Mouse (Mus musculus) ES-E14 (cell line): Measurements from ENCODE around the gene Meis3. TPM values are rescaled to one million over a fixed set of nuclear protein-coding genes. Genes with fewer than 3 reads are reported as not detected.

Source experiments
- DNase-seq: peaks from one replicate; pipeline ENCODE4 v3.0.0-alpha.2; 2013; ENCODE audit warnings: low read depth, low spot score
- H3K27ac ChIP-seq: 2 replicates; pipeline ENCODE4 v1.5.1; 2012; ENCODE audit warnings: low read depth, mild to moderate bottlenecking, low read length, moderate library complexity, mixed read lengths; ENCODE audit not compliant: poor library complexity, insufficient read depth, severe bottlenecking
- H3K36me3 ChIP-seq: 2 replicates; pipeline ENCODE4 v1.6.1; 2012; ENCODE audit warnings: mild to moderate bottlenecking, low read length, moderate library complexity, mixed read lengths; ENCODE audit not compliant: control insufficient read depth, poor library complexity, insufficient read depth, severe bottlenecking
- H3K4me1 ChIP-seq, 2 experiments: fragments of 150-350 bp in 1 of 2; sonication (generic) in 1 of 2; 2 replicates each; pipeline ENCODE4 v1.6.1; 2012; ENCODE audit warnings: low read length in 2 of 2, mild to moderate bottlenecking in 1 of 2, mixed read lengths in 1 of 2; ENCODE audit not compliant: control insufficient read depth in 2 of 2, insufficient read depth in 2 of 2, poor library complexity in 1 of 2
- H3K4me3 ChIP-seq, 2 experiments: fragments of 150-350 bp in 1 of 2; sonication (generic) in 1 of 2; 2 replicates each; pipeline ENCODE4 v1.5.1; 2012; ENCODE audit warnings: low read length in 2 of 2, low read depth in 1 of 2, mild to moderate bottlenecking in 1 of 2, mixed read lengths in 1 of 2; ENCODE audit not compliant: insufficient read depth in 1 of 2, poor library complexity in 1 of 2, severe bottlenecking in 1 of 2
- H3K9ac ChIP-seq: 2 replicates; pipeline ENCODE4 v1.6.1; 2012; ENCODE audit warnings: low read depth, mild to moderate bottlenecking, low read length, mixed read lengths; ENCODE audit not compliant: poor library complexity, insufficient read depth, severe bottlenecking
- H3K9me3 ChIP-seq: fragments of 150-350 bp; sonication (generic); 2 replicates; pipeline ENCODE4 v1.6.1; 2012; ENCODE audit warnings: low read depth, mild to moderate bottlenecking, low read length; ENCODE audit not compliant: control insufficient read depth, insufficient read depth
- CHD2 ChIP-seq: IDR thresholded peaks from 2 replicates; pipeline ENCODE4 v1.6.1; 2014; ENCODE audit warnings: mild to moderate bottlenecking, low read depth, low read length, inconsistent platforms
- HCFC1 ChIP-seq: IDR thresholded peaks from 2 replicates; pipeline ENCODE4 v1.6.1; 2012; ENCODE audit warnings: low read length, inconsistent platforms, borderline replicate concordance; ENCODE audit not compliant: insufficient read depth
- MAFK ChIP-seq: IDR thresholded peaks from 2 replicates; pipeline ENCODE4 v1.6.1; 2014; ENCODE audit warnings: mild to moderate bottlenecking, low read depth, low read length, inconsistent platforms; ENCODE audit not compliant: insufficient read depth
- ZC3H11A ChIP-seq: IDR thresholded peaks from 2 replicates; pipeline ENCODE4 v1.6.1; 2012; ENCODE audit warnings: low read depth, mild to moderate bottlenecking, inconsistent platforms, low read length, borderline replicate concordance
- ZNF384 ChIP-seq: IDR thresholded peaks from 2 replicates; pipeline ENCODE4 v1.6.1; 2012; ENCODE audit warnings: low read depth, low read length, inconsistent platforms
- in situ Hi-C, 2 experiments: fragments of 600-800 bp; cut with MboI; formaldehyde crosslinking; loops; one replicate each; pipeline ENCODE4 v1.15.1; 2025; ENCODE audit warnings: low sequenced_read_pairs in 2 of 2, inconsistent platforms in 1 of 2; ENCODE audit not compliant: unreplicated experiment in 2 of 2
- total RNA-seq: library from RNA; depleted of rRNA; stranded (reverse); fragments of 300-350 nt; gene quantifications from 2 replicates; pipeline ENCODE4 v1.2.3, GENCODE M21; 2012

The Meis3 gene
- total RNA-seq, 1 experiment: 3.8 TPM

DNA sequence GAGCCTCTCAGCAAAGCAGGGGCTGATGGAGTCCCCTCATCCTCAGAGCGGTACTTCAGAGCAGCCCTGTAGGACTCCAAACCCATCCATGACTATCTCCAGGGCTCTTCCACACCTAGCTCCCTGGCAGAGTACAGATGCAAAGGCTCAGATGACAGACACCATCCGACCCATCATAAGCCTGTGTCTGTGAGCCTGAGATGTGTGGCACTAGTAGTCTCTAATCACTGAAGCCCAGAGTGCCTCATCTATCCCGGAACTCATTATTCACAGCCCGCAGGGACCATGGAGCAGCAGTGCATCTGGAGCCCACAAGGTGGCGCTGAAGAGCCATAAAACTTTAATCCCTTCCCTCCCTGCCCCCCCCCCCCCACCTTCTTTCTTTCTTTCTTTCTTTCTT lies 17.4 kb downstream of the Meis3 start:
- Histone ChIP-seq H3K9me3 (no peaks in the 10 kb centered on the region), H3K36me3 (peaks cover 3% of the 10 kb centered on the region; the same call in 1 of the 2 replicates), H3K27ac (no peak overlapping the region), H3K9ac (no peak overlapping the region; the same call in 1 of the 2 replicates), H3K4me1 (peaks cover 0 to 7% of the 10 kb centered on the region in 2 experiments; a peak in 2 of 4 replicates), H3K4me3 (no peak overlapping the region)
- in situ Hi-C loops: no loop called here
- TF ChIP-seq HCFC1: no peak
- TF ChIP-seq ZC3H11A: no peak
- TF ChIP-seq CHD2: no peak
- no peak for TF ChIP-seq MAFK
- no peak for TF ChIP-seq ZNF384
- peak; percentile 61 for DNase-seq

DNA sequence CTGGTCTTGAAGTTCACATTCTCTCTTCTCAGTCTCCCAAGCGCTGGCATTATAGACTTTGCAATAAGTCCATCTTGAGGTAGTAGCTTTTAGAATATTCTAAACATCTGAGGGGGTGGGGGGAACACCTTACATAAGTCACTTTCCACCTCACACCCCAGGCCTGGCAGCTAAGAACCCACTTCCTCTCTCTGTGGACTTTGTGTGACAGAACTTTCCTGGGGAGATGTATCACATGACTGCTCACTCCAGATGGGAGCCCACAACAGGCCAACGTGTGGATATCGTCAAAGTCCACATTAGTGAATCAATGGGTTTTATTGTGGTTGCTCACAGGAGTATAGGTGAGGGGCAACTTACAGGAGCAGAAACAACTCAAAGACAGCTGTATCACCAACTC lies 18.8 kb downstream of the Meis3 start:
- no peak for DNase-seq
- no peak overlapping the region for H3K9ac ChIP-seq
- H3K4me1 ChIP-seq: peaks cover 0 to 8% of the 10 kb centered on the region in 2 experiments; a peak in 2 of 4 replicates
- no peaks in the 10 kb centered on the region for H3K9me3 ChIP-seq
- H3K36me3 ChIP-seq: peaks cover 4% of the 10 kb centered on the region; the same call in 1 of the 2 replicates
- in situ Hi-C loops: no loop called here
- TF ChIP-seq ZC3H11A: no peak
- no peak for TF ChIP-seq CHD2
- no peak for TF ChIP-seq ZNF384
- no peak for TF ChIP-seq HCFC1
- TF ChIP-seq MAFK: no peak
- H3K27ac ChIP-seq: no peak overlapping the region
- H3K4me3 ChIP-seq: no peak overlapping the region

DNA sequence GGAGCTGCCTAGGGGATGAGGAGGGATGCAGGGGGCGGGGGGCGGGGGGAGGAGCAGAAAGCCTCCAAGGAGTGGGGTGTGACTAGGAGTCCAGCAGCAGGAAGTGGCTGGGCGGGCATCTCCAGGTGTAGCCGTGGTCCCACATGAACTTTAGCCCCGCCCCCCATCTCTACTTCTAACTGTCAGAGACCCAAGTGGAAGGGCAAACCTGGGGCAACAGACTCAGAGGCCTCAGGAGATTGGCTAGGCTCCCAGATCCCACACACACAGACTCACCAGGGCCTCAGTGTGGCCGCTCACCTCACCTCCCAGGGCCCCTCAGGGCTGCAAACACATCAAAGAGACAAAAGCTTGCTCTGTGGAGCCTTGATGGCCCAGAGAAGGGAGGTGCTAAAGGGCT lies 21.7 kb downstream of the Meis3 start:
- H3K9me3 ChIP-seq: no peaks in the 10 kb centered on the region
- no peak for DNase-seq
- peaks cover 0 to 11% of the 10 kb centered on the region in 2 experiments; a peak in 2 of 4 replicates for H3K4me1 ChIP-seq
- in situ Hi-C loops: no loop called here
- no peak overlapping the region for H3K27ac ChIP-seq
- no peak overlapping the region for H3K4me3 ChIP-seq
- H3K36me3 ChIP-seq: peaks cover 4% of the 10 kb centered on the region; the same call in 1 of the 2 replicates
- no peak for TF ChIP-seq HCFC1
- TF ChIP-seq ZC3H11A: no peak
- no peak for TF ChIP-seq ZNF384
- no peak for TF ChIP-seq CHD2
- no peak for TF ChIP-seq MAFK
- no peak overlapping the region for H3K9ac ChIP-seq

DNA sequence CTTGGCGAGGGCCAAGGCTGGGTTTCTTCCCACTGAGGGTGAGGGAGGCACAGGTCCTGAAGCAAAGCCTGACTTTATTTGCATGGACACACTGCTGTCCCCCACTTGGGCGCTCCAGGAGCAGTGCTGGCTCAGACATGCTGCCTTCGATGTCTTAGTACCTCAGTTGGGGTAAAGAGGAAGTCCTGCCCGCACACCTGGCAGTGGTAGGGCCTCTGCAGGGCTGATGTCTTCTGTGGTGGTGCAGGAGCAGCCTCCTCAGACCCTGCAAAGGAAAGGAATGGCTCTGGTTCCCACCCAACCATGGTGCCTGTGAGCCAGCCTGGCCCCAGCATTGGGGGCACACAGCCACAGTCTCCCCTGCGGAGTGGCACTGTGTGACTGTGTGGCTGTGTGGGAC lies 22.3 kb downstream of the Meis3 start:
- peaks cover 4% of the 10 kb centered on the region; the same call in 1 of the 2 replicates for H3K36me3 ChIP-seq
- H3K4me3 ChIP-seq: no peak overlapping the region
- in situ Hi-C loops: no loop called here
- DNase-seq: no peak
- H3K9ac ChIP-seq: no peak overlapping the region
- no peaks in the 10 kb centered on the region for H3K9me3 ChIP-seq
- no peak overlapping the region for H3K27ac ChIP-seq
- TF ChIP-seq ZC3H11A (no peak), MAFK (no peak), ZNF384 (no peak), HCFC1 (no peak), CHD2 (no peak)
- peaks cover 0 to 10% of the 10 kb centered on the region in 2 experiments; a peak in 2 of 4 replicates for H3K4me1 ChIP-seq

DNA sequence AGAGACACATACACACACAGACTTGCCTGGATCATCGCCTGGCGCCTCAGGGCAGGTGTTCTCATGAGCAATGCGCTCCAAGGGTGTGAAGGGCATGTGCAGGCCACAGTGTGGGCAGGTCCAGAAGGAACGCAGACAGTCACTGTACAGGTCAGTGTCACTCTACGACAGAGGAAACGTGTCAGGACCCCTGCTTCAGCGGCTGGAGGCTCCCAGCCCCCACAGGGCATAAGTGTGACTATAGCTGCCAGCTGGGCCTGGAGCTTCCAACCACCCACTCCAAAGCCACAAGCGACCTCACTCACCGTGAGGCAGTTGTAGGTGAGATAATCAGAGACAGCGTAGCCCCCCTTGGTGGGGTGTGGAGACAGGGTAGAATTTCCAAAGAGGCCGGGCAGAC lies 23.6 kb downstream of the Meis3 start:
- no peak for DNase-seq
- Histone ChIP-seq H3K27ac (no peak overlapping the region), H3K4me1 (peaks cover 0 to 8% of the 10 kb centered on the region in 2 experiments; a peak in 1 of 4 replicates), H3K4me3 (no peak overlapping the region), H3K9ac (no peak overlapping the region), H3K9me3 (no peaks in the 10 kb centered on the region), H3K36me3 (peaks cover 4% of the 10 kb centered on the region; the same call in 1 of the 2 replicates)
- in situ Hi-C loops: no loop called here
- TF ChIP-seq CHD2: no peak
- TF ChIP-seq HCFC1: no peak
- TF ChIP-seq ZNF384: no peak
- no peak for TF ChIP-seq ZC3H11A
- no peak for TF ChIP-seq MAFK
